Mouse (Mus musculus): ENCODE results near the gene Trim8. TPM values are rescaled to one million over a fixed set of nuclear protein-coding genes. Genes with fewer than 3 reads are reported as not detected.
A peak's percentile ranks its signal among the peaks of the same experiment; 100 is the strongest.

The Trim8 gene
- polyA plus RNA-seq, 1 experiment, result 42.3 TPM

- no peak for TF ChIP-seq TCF12 (IDR thresholded peaks at IDR 0.05; ENCODE audit: insufficient read depth, poor library complexity, severe bottlenecking)
- no peak for TF ChIP-seq E2F4 (IDR thresholded peaks at IDR 0.05; ENCODE audit: insufficient read depth)
- peak; percentile 64 for TF ChIP-seq POLR2AphosphoS2 (IDR thresholded peaks at IDR 0.05; ENCODE audit: insufficient read length, low read depth)
- no peak for TF ChIP-seq REST (IDR thresholded peaks at IDR 0.05; ENCODE audit: insufficient read depth, insufficient read length)
- TF ChIP-seq MYOG (IDR thresholded peaks at IDR 0.05; ENCODE audit: control insufficient read depth in 1 of 3, insufficient read depth in 1 of 3, insufficient read length in 2 of 3, low read depth in 2 of 3), result no peak
- TF ChIP-seq TCF3 (IDR thresholded peaks at IDR 0.05; ENCODE audit: insufficient read length, low read depth), result no peak
- Histone ChIP-seq H3K79me2 (ENCODE audit: control insufficient read depth, insufficient read depth) (peaks cover 4% of the 10 kb centered on the region), H3K4me2 (ENCODE audit: low read depth) (peak overlapping the region; percentile 55), H3K36me3 (ENCODE audit: control insufficient read depth, insufficient read depth) (peaks cover 23% of the 10 kb centered on the region), H3K27me3 (ENCODE audit: control insufficient read depth, insufficient read depth, insufficient read length) (no peaks in the 10 kb centered on the region), H3ac (ENCODE audit: control insufficient read depth, insufficient read length) (no peak overlapping the region), H3K4me3 (no peak overlapping the region)
These were observed 17.5 kb downstream of the Trim8 start for GRCm38 (mm10) chr19:46518828-46519621.

GRCm38 (mm10) chr19:46521698-46522097, 20.2 kb downstream of the Trim8 start:
- Histone ChIP-seq H3K79me2 (ENCODE audit: control insufficient read depth, insufficient read depth) (no peaks in the 10 kb centered on the region), H3K4me3 (no peak overlapping the region), H3K36me3 (ENCODE audit: control insufficient read depth, insufficient read depth) (peaks cover 2% of the 10 kb centered on the region), H3K4me2 (ENCODE audit: low read depth) (peak overlapping the region; percentile 96), H3K27me3 (ENCODE audit: control insufficient read depth, insufficient read depth, insufficient read length) (no peaks in the 10 kb centered on the region), H3ac (ENCODE audit: control insufficient read depth, insufficient read length) (no peak overlapping the region)
- TF ChIP-seq MYOG (IDR thresholded peaks at IDR 0.05; ENCODE audit: control insufficient read depth in 1 of 3, insufficient read depth in 1 of 3, insufficient read length in 2 of 3, low read depth in 2 of 3) (no peak), TCF3 (IDR thresholded peaks at IDR 0.05; ENCODE audit: insufficient read length, low read depth) (no peak), E2F4 (IDR thresholded peaks at IDR 0.05; ENCODE audit: insufficient read depth) (no peak), MAX (IDR thresholded peaks at IDR 0.05; ENCODE audit: low read depth) (no peak)

- H3ac ChIP-seq (ENCODE audit: control insufficient read depth, insufficient read length), result no peak overlapping the region
- H3K4me3 ChIP-seq, result peak overlapping the region; percentile 22
- H3K4me2 ChIP-seq (ENCODE audit: low read depth), result peak overlapping the region; percentile 96
- no peaks in the 10 kb centered on the region for H3K27me3 ChIP-seq (ENCODE audit: control insufficient read depth, insufficient read depth, insufficient read length)
- TF ChIP-seq POLR2AphosphoS2 (IDR thresholded peaks at IDR 0.05; ENCODE audit: insufficient read length, low read depth) (peak; percentile 33), MAX (IDR thresholded peaks at IDR 0.05; ENCODE audit: low read depth) (no peak), MYOG (IDR thresholded peaks at IDR 0.05; ENCODE audit: control insufficient read depth in 1 of 3, insufficient read depth in 1 of 3, insufficient read length in 2 of 3, low read depth in 2 of 3) (no peak), CEBPB (IDR thresholded peaks at IDR 0.05; ENCODE audit: insufficient read depth, poor library complexity, severe bottlenecking) (no peak), SRF (IDR thresholded peaks at IDR 0.05; ENCODE audit: control insufficient read depth, insufficient read length, low read depth) (no peak), REST (IDR thresholded peaks at IDR 0.05; ENCODE audit: insufficient read depth, insufficient read length) (no peak), TCF12 (IDR thresholded peaks at IDR 0.05; ENCODE audit: insufficient read depth, poor library complexity, severe bottlenecking) (no peak), USF1 (IDR thresholded peaks at IDR 0.05; ENCODE audit: low read depth) (no peak), TCF3 (IDR thresholded peaks at IDR 0.05; ENCODE audit: insufficient read length, low read depth) (no peak), E2F4 (IDR thresholded peaks at IDR 0.05; ENCODE audit: insufficient read depth) (no peak), POLR2A (IDR thresholded peaks at IDR 0.05; ENCODE audit: insufficient read length, low read depth) (peak; percentile 30), MYOD1 (IDR thresholded peaks at IDR 0.05; ENCODE audit: control insufficient read depth in 1 of 3, insufficient read length in 2 of 3, low read depth in 2 of 3) (peak in 2 of 3 experiments; percentile 4 to 25)
- no peaks in the 10 kb centered on the region for H3K36me3 ChIP-seq (ENCODE audit: control insufficient read depth, insufficient read depth)
- no peaks in the 10 kb centered on the region for H3K79me2 ChIP-seq (ENCODE audit: control insufficient read depth, insufficient read depth)
These were observed 21.0 kb downstream of the Trim8 start for GRCm38 (mm10) chr19:46522433-46523044.

GRCm38 (mm10) chr19:46523131-46523479, 21.6 kb downstream of the Trim8 start:
- H3K79me2 ChIP-seq (ENCODE audit: control insufficient read depth, insufficient read depth), result no peaks in the 10 kb centered on the region
- no peak for TF ChIP-seq TCF12 (IDR thresholded peaks at IDR 0.05; ENCODE audit: insufficient read depth, poor library complexity, severe bottlenecking)
- H3K27me3 ChIP-seq (ENCODE audit: control insufficient read depth, insufficient read depth, insufficient read length), result no peaks in the 10 kb centered on the region
- H3K4me3 ChIP-seq, result peak overlapping the region; percentile 22
- H3K36me3 ChIP-seq (ENCODE audit: control insufficient read depth, insufficient read depth), result no peaks in the 10 kb centered on the region
- peak overlapping the region; percentile 1 for H3ac ChIP-seq (ENCODE audit: control insufficient read depth, insufficient read length)
- H3K4me2 ChIP-seq (ENCODE audit: low read depth), result peak overlapping the region; percentile 96

- H3K4me3 ChIP-seq, result peak overlapping the region; percentile 22
- peak; percentile 70 for TF ChIP-seq TCF3 (IDR thresholded peaks at IDR 0.05; ENCODE audit: insufficient read length, low read depth)
- TF ChIP-seq POLR2A (IDR thresholded peaks at IDR 0.05; ENCODE audit: insufficient read length, low read depth), result peak; percentile 68
- peak; percentile 68 for TF ChIP-seq TCF12 (IDR thresholded peaks at IDR 0.05; ENCODE audit: insufficient read depth, poor library complexity, severe bottlenecking)
- no peak for TF ChIP-seq REST (IDR thresholded peaks at IDR 0.05; ENCODE audit: insufficient read depth, insufficient read length)
- no peak for TF ChIP-seq E2F4 (IDR thresholded peaks at IDR 0.05; ENCODE audit: insufficient read depth)
- TF ChIP-seq MYOD1 (IDR thresholded peaks at IDR 0.05; ENCODE audit: control insufficient read depth in 1 of 3, insufficient read length in 2 of 3, low read depth in 2 of 3), result peak in 2 of 3 experiments; percentile 92 to 97
- peak; percentile 44 to 97 (median 93) for TF ChIP-seq MYOG (IDR thresholded peaks at IDR 0.05; ENCODE audit: control insufficient read depth in 1 of 3, insufficient read depth in 1 of 3, insufficient read length in 2 of 3, low read depth in 2 of 3)
- no peak for TF ChIP-seq CEBPB (IDR thresholded peaks at IDR 0.05; ENCODE audit: insufficient read depth, poor library complexity, severe bottlenecking)
- peak; percentile 64 for TF ChIP-seq POLR2AphosphoS2 (IDR thresholded peaks at IDR 0.05; ENCODE audit: insufficient read length, low read depth)
- peak; percentile 59 for TF ChIP-seq SRF (IDR thresholded peaks at IDR 0.05; ENCODE audit: control insufficient read depth, insufficient read length, low read depth)
- no peak for TF ChIP-seq USF1 (IDR thresholded peaks at IDR 0.05; ENCODE audit: low read depth)
- H3K36me3 ChIP-seq (ENCODE audit: control insufficient read depth, insufficient read depth), result no peaks in the 10 kb centered on the region
- H3K79me2 ChIP-seq (ENCODE audit: control insufficient read depth, insufficient read depth), result no peaks in the 10 kb centered on the region
- no peaks in the 10 kb centered on the region for H3K27me3 ChIP-seq (ENCODE audit: control insufficient read depth, insufficient read depth, insufficient read length)
- H3K4me2 ChIP-seq (ENCODE audit: low read depth), result peak overlapping the region; percentile 96
- peak overlapping the region; percentile 1 for H3ac ChIP-seq (ENCODE audit: control insufficient read depth, insufficient read length)
These were observed 22.1 kb downstream of the Trim8 start for GRCm38 (mm10) chr19:46523480-46524151.
